Mouse (Mus musculus) spleen, adult 2 months (tissue): Measurements from ENCODE around the gene Pde3a. TPM values are rescaled to one million over a fixed set of nuclear protein-coding genes. Genes with fewer than 3 reads are reported as not detected.

Experiments used
- DNase-seq, 2 experiments: peaks; one replicate each; pipeline versions ENCODE4 v3.0.0 to v3.0.0-alpha.2; 2012 to 2021; ENCODE audit warnings: low spot score in 2 of 2, low read depth in 1 of 2
- H3K27ac ChIP-seq: fragments of 200-500 bp; 2 replicates; pipeline ENCODE4 v1.5.1; 2012; ENCODE audit warnings: low read length, inconsistent platforms; ENCODE audit not compliant: insufficient read depth
- H3K27me3 ChIP-seq: fragments of 200-500 bp; 2 replicates; pipeline ENCODE4 v1.6.1; 2012; ENCODE audit warnings: mild to moderate bottlenecking, moderate library complexity, low read length, inconsistent platforms; ENCODE audit not compliant: control insufficient read depth, insufficient read depth
- H3K36me3 ChIP-seq: fragments of 200-500 bp; 2 replicates; pipeline ENCODE4 v1.6.1; 2012; ENCODE audit warnings: mild to moderate bottlenecking, low read length, inconsistent platforms; ENCODE audit not compliant: control insufficient read depth, insufficient read depth
- H3K4me1 ChIP-seq: fragments of 200-500 bp; 2 replicates; pipeline ENCODE4 v1.6.1; 2011; ENCODE audit warnings: inconsistent platforms; ENCODE audit not compliant: control insufficient read depth, insufficient read depth, insufficient read length
- H3K4me3 ChIP-seq: fragments of 200-500 bp; 2 replicates; pipeline ENCODE4 v1.5.1; 2011; ENCODE audit warnings: mild to moderate bottlenecking, inconsistent platforms; ENCODE audit not compliant: insufficient read depth, insufficient read length; ENCODE audit errors: extremely low read depth
- CTCF ChIP-seq: fragments of 200-500 bp; IDR thresholded peaks from 2 replicates; pipeline ENCODE4 v1.5.1; 2011; ENCODE audit warnings: mild to moderate bottlenecking, inconsistent platforms; ENCODE audit not compliant: insufficient read depth, insufficient read length, insufficient replicate concordance; ENCODE audit errors: extremely low read depth
- POLR2A ChIP-seq: fragments of 200-500 bp; IDR thresholded peaks from 2 replicates; pipeline ENCODE4 v1.6.1; 2011; ENCODE audit warnings: low read depth, low read length, inconsistent platforms
- WGBS: fragments of 180-500 bp; shearing (Covaris S2); methylation state at CpG from one replicate; pipeline ENCODE4 v1.1.7; 2018; 5-methylcytosine and 5-hydroxymethylcytosine counted together
- polyA plus RNA-seq: library from polyadenylated mRNA; depleted of rRNA; stranded (reverse); fragments of >200 nt; gene quantifications from 2 replicates; pipeline ENCODE4 v1.2.3, GENCODE M21; 2012

Pde3a gene
- polyA plus RNA-seq, 1 experiment = 4.8 TPM

DNA sequence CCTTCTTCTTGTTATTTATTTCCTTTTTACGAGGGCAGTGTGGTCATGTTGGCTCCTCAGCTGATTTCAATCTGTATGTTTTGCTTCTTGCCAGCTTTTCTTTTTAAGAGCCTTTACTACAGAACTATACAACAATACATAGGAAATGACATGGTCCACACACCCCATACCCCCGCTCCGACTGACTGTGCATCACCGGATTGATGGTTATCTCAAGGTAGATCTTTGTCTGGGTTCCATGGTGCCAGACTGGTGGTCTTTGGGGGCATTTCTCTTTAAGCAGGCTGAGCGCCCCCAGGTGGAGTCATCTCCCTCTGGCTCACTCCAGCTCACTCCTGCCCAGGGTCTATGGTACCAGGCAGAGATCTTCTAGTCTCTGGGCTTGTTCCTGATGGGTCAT is 206.3 kb downstream of the Pde3a start:
- TF ChIP-seq CTCF (no peak), POLR2A (no peak)
- DNase-seq = no peak
- H3K4me3 ChIP-seq = no peak overlapping the region
- H3K36me3 ChIP-seq = no peaks in the 10 kb centered on the region
- no peaks in the 10 kb centered on the region for H3K4me1 ChIP-seq
- WGBS = 53% methylated on average over 5 of the region's 5 CpGs
- H3K27me3 ChIP-seq = no peaks in the 10 kb centered on the region
- no peak overlapping the region for H3K27ac ChIP-seq

GRCm38 (mm10) chr6:141456591-141456990 is 207.5 kb downstream of the Pde3a start:
- no peak overlapping the region for H3K4me3 ChIP-seq
- no peak for DNase-seq
- WGBS = 84% methylated on average over 3 of the region's 3 CpGs
- no peaks in the 10 kb centered on the region for H3K27me3 ChIP-seq
- no peaks in the 10 kb centered on the region for H3K36me3 ChIP-seq
- no peak overlapping the region for H3K27ac ChIP-seq
- no peaks in the 10 kb centered on the region for H3K4me1 ChIP-seq
- TF ChIP-seq CTCF (no peak), POLR2A (no peak)

- WGBS = 88% methylated on average over 2 of the region's 2 CpGs
- H3K36me3 ChIP-seq = no peaks in the 10 kb centered on the region
Observed at GRCm38 (mm10) chr6:141470251-141470650, 221.2 kb downstream of the Pde3a start.

DNA sequence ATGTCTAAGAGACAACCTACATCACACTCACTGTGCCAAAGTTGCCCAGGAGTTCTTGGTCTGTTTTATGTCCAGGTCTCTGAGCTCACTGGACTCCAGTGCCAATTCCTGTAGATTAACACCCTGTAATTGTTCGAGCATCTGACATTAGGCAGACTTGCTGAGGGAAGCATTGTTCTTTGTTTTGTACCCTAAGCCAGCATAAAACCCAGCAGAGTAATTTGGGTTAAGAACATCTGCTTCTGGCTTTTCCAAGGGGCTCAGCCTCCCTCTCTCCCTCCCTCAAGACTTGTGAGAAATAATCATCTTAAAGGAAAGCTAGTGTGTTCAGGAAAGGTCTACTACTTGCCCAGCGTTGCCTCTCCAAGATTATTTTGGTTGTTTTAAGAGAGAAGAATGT is 225.2 kb downstream of the Pde3a start:
- TF ChIP-seq POLR2A (no peak), CTCF (no peak)
- no peaks in the 10 kb centered on the region for H3K36me3 ChIP-seq
- no peak for DNase-seq
- no peak overlapping the region for H3K27ac ChIP-seq
- no peak overlapping the region for H3K4me3 ChIP-seq
- H3K4me1 ChIP-seq = no peaks in the 10 kb centered on the region
- no peaks in the 10 kb centered on the region for H3K27me3 ChIP-seq
- 84% methylated on average over 2 of the region's 2 CpGs for WGBS

More at GRCm38 (mm10) chr6:141470251-141470650, 221.2 kb downstream of the Pde3a start:
- DNase-seq = no peak
- Histone ChIP-seq H3K4me1 (no peaks in the 10 kb centered on the region), H3K27me3 (no peaks in the 10 kb centered on the region), H3K27ac (no peak overlapping the region), H3K4me3 (no peak overlapping the region)
- no peak for TF ChIP-seq POLR2A
- TF ChIP-seq CTCF = no peak

DNA sequence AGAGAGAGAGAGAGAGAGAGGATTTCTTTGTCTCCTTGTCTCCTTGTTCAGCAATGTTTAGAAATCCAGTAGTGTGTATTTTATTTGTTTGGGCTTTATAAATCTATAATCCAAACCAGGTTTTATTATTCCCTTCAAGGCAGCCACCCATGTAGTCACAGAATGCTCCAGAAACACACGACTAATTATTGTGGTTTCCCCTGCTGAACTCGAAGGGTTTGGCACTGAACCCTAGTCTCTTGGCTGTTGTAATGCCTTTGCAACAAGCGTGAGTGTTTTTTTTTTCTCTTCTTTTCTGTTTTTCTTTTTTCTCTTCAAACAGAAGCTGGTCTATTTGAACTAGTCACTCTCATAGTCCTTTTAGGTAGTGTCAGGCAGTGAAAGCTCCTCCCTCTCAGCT is 225.6 kb downstream of the Pde3a start:
- no peaks in the 10 kb centered on the region for H3K27me3 ChIP-seq
- WGBS = 33% methylated on average over 3 of the region's 3 CpGs
- H3K4me1 ChIP-seq = no peaks in the 10 kb centered on the region
- no peaks in the 10 kb centered on the region for H3K36me3 ChIP-seq
- TF ChIP-seq CTCF (no peak), POLR2A (no peak)
- H3K27ac ChIP-seq = no peak overlapping the region
- no peak for DNase-seq
- no peak overlapping the region for H3K4me3 ChIP-seq

DNA sequence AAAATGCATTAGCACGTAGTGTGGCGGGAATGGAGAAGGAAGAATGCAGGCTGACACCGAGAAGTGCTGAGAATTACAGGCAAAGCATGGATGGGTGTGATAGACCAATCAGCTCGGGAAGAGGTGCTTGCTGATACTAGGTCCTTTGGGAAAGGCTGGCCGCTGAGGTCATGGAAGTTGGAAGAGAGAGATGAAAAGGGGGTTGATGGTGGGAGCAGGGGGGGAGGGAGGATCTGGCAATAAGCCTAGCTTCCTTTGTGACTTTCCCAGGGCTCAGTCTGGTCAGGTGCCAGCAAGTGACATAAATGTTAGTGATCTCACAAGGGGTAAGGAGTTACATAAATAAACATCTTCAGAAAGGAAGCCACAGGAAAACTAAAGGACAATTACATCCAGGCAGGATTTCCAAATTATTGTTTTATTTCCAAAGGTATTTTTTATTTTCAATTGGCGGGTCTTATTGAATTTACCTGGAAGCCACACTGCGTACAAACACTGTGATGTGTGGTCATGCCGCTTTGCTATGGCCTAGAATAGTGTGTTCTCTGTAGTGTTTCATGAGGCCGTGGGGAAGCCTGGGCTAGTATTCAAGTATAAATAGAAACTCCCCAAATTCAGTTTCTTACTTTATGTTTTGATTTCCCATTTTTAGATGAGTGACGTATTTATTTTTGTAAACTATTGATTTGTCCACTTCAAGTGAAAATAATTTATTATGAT is 236.4 kb downstream of the Pde3a start:
- Histone ChIP-seq H3K27me3 (no peaks in the 10 kb centered on the region), H3K4me1 (no peaks in the 10 kb centered on the region), H3K36me3 (no peaks in the 10 kb centered on the region), H3K27ac (no peak overlapping the region), H3K4me3 (no peak overlapping the region)
- no peak for DNase-seq
- no peak for TF ChIP-seq POLR2A
- no peak for TF ChIP-seq CTCF
- WGBS = 79% methylated on average over 10 of the region's 10 CpGs

- DNase-seq = no peak
- H3K4me1 ChIP-seq = no peaks in the 10 kb centered on the region
- H3K36me3 ChIP-seq = no peaks in the 10 kb centered on the region
- no peak for TF ChIP-seq POLR2A
- no peak for TF ChIP-seq CTCF
- WGBS = 80% methylated on average over 7 of the region's 7 CpGs
- H3K4me3 ChIP-seq = no peak overlapping the region
- H3K27me3 ChIP-seq = no peaks in the 10 kb centered on the region
- no peak overlapping the region for H3K27ac ChIP-seq
Observed at GRCm38 (mm10) chr6:141487266-141487665, 238.2 kb downstream of the Pde3a start.

DNA sequence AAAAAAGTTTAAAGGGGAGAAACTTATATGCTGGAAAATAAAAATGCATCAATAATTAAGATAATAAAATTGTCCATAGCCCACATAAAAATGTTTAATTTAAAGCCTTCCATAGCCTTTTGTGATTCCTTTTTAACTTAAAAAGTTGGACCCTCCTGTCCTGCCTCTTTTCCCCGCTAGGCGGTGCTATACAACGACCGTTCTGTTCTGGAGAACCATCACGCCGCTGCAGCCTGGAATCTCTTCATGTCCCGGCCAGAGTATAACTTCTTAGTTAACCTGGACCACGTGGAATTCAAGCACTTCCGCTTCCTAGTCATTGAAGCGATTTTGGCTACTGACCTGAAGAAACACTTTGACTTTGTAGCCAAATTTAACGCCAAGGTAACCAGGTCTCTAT is 239.6 kb downstream of the Pde3a start:
- Histone ChIP-seq H3K27me3 (no peaks in the 10 kb centered on the region), H3K4me3 (no peak overlapping the region), H3K27ac (no peak overlapping the region), H3K4me1 (no peaks in the 10 kb centered on the region), H3K36me3 (no peaks in the 10 kb centered on the region)
- DNase-seq = peak in 1 of 2 experiments; percentile 5
- 23% methylated on average over 11 of the region's 11 CpGs for WGBS
- TF ChIP-seq POLR2A (no peak), CTCF (no peak)
